Mouse (Mus musculus) G1E (cell line): ENCODE results near the gene Ptprg. TPM values are rescaled to one million over a fixed set of nuclear protein-coding genes. Genes with fewer than 3 reads are reported as not detected.
"Not testable (repeated sequence)": the region's sequence is repeated elsewhere in the genome, so short reads cannot be mapped to it uniquely, and the experiment has no call there.

Source experiments
- ATAC-seq: 2 replicates; pipeline ENCODE4 v1.8.0; 2016; ENCODE audit warnings: mild to moderate bottlenecking; ENCODE audit not compliant: insufficient number of reproducible peaks, poor library complexity, low FRiP score, severe bottlenecking; ENCODE audit errors: extremely low read depth
- DNase-seq: peaks from one replicate; pipeline ENCODE4 v3.0.0; 2012; ENCODE audit warnings: low spot score
- H3K27me3 ChIP-seq: 2 replicates; pipeline ENCODE4 v1.6.1; 2012; ENCODE audit warnings: mild to moderate bottlenecking, low read length, inconsistent platforms; ENCODE audit not compliant: insufficient read depth
- H3K36me3 ChIP-seq: replicated peaks from 2 replicates; pipeline ENCODE3; 2012; ENCODE audit warnings: mild to moderate bottlenecking, inconsistent platforms
- H3K4me1 ChIP-seq: 2 replicates; pipeline ENCODE4 v1.6.1; 2012; ENCODE audit warnings: low read depth, low read length, inconsistent platforms, mixed read lengths; ENCODE audit not compliant: insufficient read depth
- H3K4me3 ChIP-seq: 2 replicates; pipeline ENCODE4 v1.5.1; 2012; ENCODE audit warnings: low read depth, mild to moderate bottlenecking, inconsistent platforms, low read length, moderate library complexity, mixed read lengths
- H3K9me3 ChIP-seq: replicated peaks from 2 replicates; pipeline ENCODE4 v1.6.1; 2012; ENCODE audit warnings: inconsistent platforms
- CTCF ChIP-seq: IDR thresholded peaks from 2 replicates; pipeline ENCODE4 v1.5.1; 2012; ENCODE audit warnings: low read depth, low read length, inconsistent platforms, mixed read lengths
- GATA1 ChIP-seq: IDR thresholded peaks from 2 replicates; pipeline ENCODE4 v1.6.1; 2012; ENCODE audit warnings: borderline replicate concordance, low read length, inconsistent platforms, mixed read lengths
- GATA2 ChIP-seq: IDR thresholded peaks from 2 replicates; pipeline ENCODE4 v1.6.1; 2012; ENCODE audit warnings: low read depth, low read length, inconsistent platforms, borderline replicate concordance
- POLR2AphosphoS5 ChIP-seq: IDR thresholded peaks from 2 replicates; pipeline ENCODE4 v1.6.1; 2012; ENCODE audit warnings: low read depth, low read length, inconsistent platforms; ENCODE audit not compliant: insufficient replicate concordance
- TAL1 ChIP-seq: conservative IDR thresholded peaks from 2 replicates; pipeline ENCODE4 v1.6.1; 2012; ENCODE audit warnings: low read depth, low read length, inconsistent platforms, mixed read lengths
- polyA plus RNA-seq: library from polyadenylated mRNA; stranded (reverse); fragments of >175 nt; gene quantifications from 2 replicates; pipeline ENCODE4 v1.2.3, GENCODE M21; 2012
- total RNA-seq, 2 experiments: library from RNA; stranded (forward) in 1 of 2; stranded (reverse) in 1 of 2; fragments of 200-1000 nt in 1 of 2; fragments of >200 nt in 1 of 2; fragmentation: Nextera tagmentation in 1 of 2; gene quantifications; 2 replicates each; pipeline ENCODE4 v1.2.3; 2014 to 2017

Ptprg gene
- total and polyA plus RNA-seq, 3 experiments = 0.05 TPM; not detected in 2

GRCm38 (mm10) chr14:11802355-11803035, 249.2 kb downstream of the Ptprg start:
- no peaks in the 10 kb centered on the region for H3K4me1 ChIP-seq
- 0 out of 2 replicates have a peak, but pooled peaks cover 5% of the 10 kb centered on the region for H3K9me3 ChIP-seq
- ATAC-seq = no peak
- H3K36me3 ChIP-seq = no peaks in the 10 kb centered on the region
- no peak overlapping the region for H3K4me3 ChIP-seq
- DNase-seq = no peak
- no peaks in the 10 kb centered on the region for H3K27me3 ChIP-seq
- TF ChIP-seq GATA1 = no peak
- no peak for TF ChIP-seq TAL1
- TF ChIP-seq GATA2 = no peak
- no peak for TF ChIP-seq POLR2AphosphoS5
- no peak for TF ChIP-seq CTCF

DNA sequence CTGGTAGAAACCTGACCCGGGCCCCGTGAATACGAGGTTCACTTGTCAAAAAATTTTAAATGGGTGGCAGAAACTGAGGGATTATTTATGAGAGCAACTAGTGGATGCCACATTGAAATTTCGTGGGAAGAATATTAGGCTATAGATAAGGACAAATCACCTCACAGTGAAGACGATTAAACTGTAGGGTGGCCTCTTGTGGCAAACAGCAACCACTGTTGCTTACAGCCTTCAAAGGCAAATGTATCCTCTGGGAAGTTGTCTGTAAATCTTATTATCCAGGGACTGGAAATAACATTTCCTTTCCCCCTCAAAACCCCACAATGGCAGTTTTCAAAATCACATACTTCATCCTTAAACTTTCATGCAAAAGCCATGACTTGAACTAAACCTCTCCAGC, 253.3 kb downstream of the Ptprg start:
- Histone ChIP-seq H3K27me3 (no peaks in the 10 kb centered on the region), H3K36me3 (no peaks in the 10 kb centered on the region), H3K4me3 (no peak overlapping the region), H3K9me3 (peaks cover 8% of the 10 kb centered on the region; the same call in 1 of the 2 replicates), H3K4me1 (no peaks in the 10 kb centered on the region)
- TF ChIP-seq CTCF (no peak), GATA2 (no peak), TAL1 (no peak), POLR2AphosphoS5 (no peak), GATA1 (no peak)
- ATAC-seq (no peak), DNase-seq (no peak)

GRCm38 (mm10) chr14:11807465-11807864, 254.1 kb downstream of the Ptprg start:
- H3K4me1 ChIP-seq = no peaks in the 10 kb centered on the region
- no peak for DNase-seq
- no peak for TF ChIP-seq CTCF
- TF ChIP-seq GATA2 = no peak
- TF ChIP-seq TAL1 = no peak
- TF ChIP-seq GATA1 = no peak
- no peak for TF ChIP-seq POLR2AphosphoS5
- H3K9me3 ChIP-seq = peaks cover 8% of the 10 kb centered on the region; the same call in 1 of the 2 replicates
- no peaks in the 10 kb centered on the region for H3K36me3 ChIP-seq
- no peak for ATAC-seq
- no peak overlapping the region for H3K4me3 ChIP-seq
- H3K27me3 ChIP-seq = no peaks in the 10 kb centered on the region

DNA sequence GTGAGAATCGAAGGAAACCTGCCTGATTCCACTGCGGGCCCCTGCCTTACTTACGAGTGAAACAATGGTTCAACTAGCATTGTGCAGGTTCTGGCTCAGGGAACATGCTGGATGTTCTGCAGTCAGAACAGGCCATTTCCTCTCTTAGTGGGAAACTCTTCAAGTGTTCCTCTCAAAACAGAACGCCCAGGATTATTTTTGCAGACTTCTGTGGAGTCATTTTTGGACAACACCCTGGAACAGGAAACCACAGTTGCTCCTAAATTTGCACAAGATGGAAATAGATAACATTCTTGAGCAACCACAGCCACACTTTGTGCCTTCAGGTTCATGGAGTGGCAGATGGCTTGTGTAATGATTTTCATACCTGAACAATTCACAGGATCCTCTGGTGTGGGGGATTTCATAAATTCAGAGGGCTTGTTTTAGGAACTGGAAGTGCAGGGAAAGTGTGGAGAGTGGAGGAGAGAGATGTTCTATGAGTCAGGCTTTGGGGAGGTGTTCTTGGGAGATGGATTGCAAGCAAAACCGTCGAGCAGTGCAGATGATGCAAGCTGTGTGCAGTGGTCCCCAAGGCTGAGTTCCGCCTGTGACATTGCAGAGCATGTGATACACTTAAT, 257.9 kb downstream of the Ptprg start:
- H3K4me1 ChIP-seq = no peaks in the 10 kb centered on the region
- peaks cover 9% of the 10 kb centered on the region for H3K9me3 ChIP-seq
- no peaks in the 10 kb centered on the region for H3K36me3 ChIP-seq
- no peak for TF ChIP-seq TAL1
- TF ChIP-seq POLR2AphosphoS5 = no peak
- TF ChIP-seq CTCF = no peak
- TF ChIP-seq GATA2 = no peak
- TF ChIP-seq GATA1 = no peak
- DNase-seq (no peak), ATAC-seq (no peak)
- no peak overlapping the region for H3K4me3 ChIP-seq
- H3K27me3 ChIP-seq = no peaks in the 10 kb centered on the region

GRCm38 (mm10) chr14:11812291-11812690, 259.0 kb downstream of the Ptprg start:
- peaks cover 9% of the 10 kb centered on the region for H3K9me3 ChIP-seq
- TF ChIP-seq TAL1 (no peak), GATA2 (no peak), CTCF (no peak), POLR2AphosphoS5 (no peak), GATA1 (no peak)
- H3K4me1 ChIP-seq = no peaks in the 10 kb centered on the region
- ATAC-seq (no peak), DNase-seq (no peak)
- no peaks in the 10 kb centered on the region for H3K27me3 ChIP-seq
- no peak overlapping the region for H3K4me3 ChIP-seq
- H3K36me3 ChIP-seq = no peaks in the 10 kb centered on the region

- not testable (repeated sequence) for H3K4me1 ChIP-seq, ATAC-seq, H3K36me3 ChIP-seq, H3K4me3 ChIP-seq, DNase-seq, H3K27me3 ChIP-seq, H3K9me3 ChIP-seq
Measured at GRCm38 (mm10) chr14:11814811-11815210, 261.5 kb downstream of the Ptprg start.

DNA sequence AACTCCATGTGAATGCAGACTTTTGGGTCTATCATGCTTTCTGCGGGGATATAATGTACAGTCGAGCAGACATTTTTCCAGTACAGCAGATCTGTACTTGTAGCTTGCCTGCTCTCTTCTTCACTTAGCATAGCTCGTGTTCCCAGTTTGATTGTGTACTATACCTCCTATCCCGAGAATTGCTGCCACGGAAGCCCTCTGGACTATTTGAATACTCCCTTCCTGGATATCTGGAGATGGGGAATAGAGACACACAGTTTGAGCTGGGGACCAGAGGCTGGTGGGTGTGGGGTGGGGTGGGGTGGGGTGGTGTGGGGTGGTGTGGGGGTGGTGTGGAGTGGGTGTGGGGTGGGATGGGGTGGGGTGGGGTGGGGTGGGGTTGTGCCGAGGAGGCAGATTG, 263.9 kb downstream of the Ptprg start:
- Histone ChIP-seq H3K4me1 (no peaks in the 10 kb centered on the region), H3K36me3 (no peaks in the 10 kb centered on the region), H3K4me3 (no peak overlapping the region), H3K9me3 (peaks cover 6% of the 10 kb centered on the region; the same call in 1 of the 2 replicates), H3K27me3 (no peaks in the 10 kb centered on the region)
- DNase-seq = no peak
- no peak for ATAC-seq
- no peak for TF ChIP-seq GATA2
- no peak for TF ChIP-seq CTCF
- no peak for TF ChIP-seq GATA1
- TF ChIP-seq POLR2AphosphoS5 = no peak
- no peak for TF ChIP-seq TAL1
